Mouse (Mus musculus) frontal cortex, postnatal 14 days (tissue): ENCODE results near the gene A630095N17Rik.
A peak's percentile ranks its signal among the peaks of the same experiment; 100 is the strongest.

ENCODE experiments used
- DNase-seq, 2 experiments: peaks; one replicate each; pipeline ENCODE4 v3.0.0; 2022; ENCODE audit warnings: low spot score in 2 of 2

A630095N17Rik gene

DNA sequence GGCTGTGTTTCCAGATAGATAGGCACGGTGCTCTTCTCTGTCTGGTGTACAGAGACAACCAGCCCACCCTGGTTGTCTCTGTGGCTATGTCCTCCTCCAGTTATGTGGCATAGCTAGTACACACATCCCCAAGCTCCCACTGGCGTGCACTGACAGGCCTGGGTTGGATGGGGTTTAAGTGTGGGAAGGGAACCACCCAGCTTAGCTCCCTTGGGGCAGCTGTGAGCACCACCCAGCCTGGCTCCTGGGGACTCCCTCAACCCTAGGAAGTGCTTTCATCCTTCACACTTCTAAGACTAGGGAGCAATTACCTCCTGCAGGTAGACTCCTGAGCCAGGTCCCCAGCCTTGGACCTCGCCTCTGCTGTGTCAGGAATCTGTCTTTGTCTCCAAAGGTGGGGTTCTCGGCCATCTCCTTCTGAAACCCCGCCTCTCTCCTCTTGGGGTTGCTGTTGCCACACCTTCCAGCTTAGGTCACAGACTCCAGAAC, at the start of gene A630095N17Rik:
Gene A630095N17Rik, minus strand, starts transcription at position 439 of the 489 bp plus-strand sequence.
- DNase-seq: no peak

DNA sequence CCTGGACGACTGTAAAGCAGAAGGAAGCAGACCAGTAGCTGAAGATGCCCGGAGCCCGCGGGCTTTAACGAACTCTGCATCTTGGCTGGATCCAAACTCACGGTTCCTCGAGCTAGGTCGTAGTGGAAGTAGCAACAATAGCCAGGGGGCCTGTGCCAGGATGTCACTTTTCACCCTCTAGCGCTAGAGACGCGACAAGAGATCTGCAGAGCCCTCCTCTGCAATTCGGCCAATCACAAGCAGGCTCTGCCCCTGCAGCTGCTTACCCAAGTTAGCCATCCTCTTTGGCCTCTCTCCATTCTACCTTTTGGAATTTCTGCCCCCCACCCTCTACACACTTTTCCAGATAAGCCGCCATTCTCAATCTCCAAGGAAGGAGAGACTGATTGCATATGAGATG, 46.3 kb upstream of the A630095N17Rik start, which contains the start of gene Resp18:
Gene Resp18, minus strand, starts transcription at position 188 of the 400 bp plus-strand sequence.
- no peak for DNase-seq

DNA sequence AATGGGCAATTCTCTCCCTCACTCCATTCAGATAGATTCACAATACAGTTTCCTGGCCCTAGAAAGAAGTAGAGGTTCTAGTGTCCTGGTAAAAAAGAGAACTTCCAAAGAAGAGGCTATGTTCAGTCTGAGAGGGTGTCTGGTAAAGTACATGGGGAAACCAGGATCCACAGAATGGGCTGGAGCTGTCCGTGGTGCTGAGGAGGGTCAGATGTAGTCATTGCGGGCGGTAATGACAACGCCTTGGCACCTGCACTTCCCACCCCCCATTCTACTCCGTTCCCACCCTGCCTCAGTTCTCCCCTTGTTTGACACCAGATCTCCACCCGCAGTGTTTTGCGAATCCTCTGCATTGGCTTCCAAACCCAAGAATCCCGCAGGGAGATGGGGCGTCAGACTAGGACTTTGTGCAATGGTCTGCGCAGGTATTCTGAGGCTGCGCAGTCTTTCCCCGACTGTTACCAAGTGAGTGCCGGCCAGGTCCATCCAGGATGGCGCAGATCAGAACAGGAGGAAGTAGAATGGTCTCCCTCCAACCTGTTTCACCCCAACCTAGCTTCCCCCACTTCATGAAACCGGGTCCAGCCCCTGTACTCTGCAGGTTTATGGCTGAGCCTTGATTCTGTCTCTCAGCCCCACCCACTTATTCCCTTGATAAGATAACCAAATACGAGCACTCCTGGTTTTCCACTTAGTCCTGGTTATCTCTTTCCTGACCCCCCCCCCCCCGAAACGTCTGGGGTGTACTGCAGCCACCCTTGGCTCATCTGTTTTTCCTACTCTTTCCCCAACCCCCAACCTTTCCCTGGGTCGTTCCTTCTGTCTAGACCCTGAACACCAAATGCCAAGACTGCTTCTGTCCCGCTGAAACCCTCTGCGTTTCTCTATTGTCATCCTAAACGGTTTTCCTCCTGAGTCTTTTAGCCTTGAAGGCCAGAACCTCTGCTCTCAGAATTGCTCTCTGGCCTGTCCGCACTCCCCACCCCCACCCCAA, 45.6 kb upstream of the A630095N17Rik start:
- no peak for DNase-seq

DNA sequence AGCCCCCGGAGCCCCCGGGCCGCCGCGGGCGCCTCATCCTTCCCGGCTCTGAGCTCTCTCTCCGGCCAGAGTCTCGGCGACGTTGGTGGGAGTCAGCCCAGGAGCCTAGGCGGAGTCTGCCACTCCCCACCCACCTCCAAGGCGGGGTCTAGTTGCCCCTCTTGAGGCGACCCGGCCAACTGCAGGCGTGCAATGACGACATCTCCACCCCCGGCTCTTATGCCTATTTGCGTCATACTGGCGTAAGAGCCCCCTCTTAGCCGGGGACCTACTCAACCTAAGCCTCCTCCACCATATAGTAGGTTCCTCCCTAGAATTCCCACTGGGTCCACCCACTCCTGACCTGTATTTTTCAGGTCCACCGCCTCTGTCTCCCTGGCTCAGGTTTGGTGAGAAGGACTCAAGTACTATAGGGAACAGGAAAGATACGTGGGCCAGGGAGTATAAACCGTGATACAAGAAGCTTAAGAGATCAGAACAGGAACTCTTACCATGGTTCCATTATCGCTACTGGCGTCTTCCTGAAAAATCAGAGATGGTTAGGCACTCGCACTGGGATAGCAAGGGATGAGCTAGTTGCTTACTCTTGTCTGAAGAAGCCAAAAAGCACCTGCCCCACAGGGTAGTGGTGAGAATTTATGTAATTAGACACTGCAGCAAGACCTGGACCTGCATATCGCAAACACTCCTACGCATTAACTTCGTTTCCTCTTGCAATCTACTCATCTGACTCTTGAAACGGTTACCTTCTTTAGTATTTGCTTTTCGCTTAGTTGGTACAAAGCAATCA, 32.4 kb upstream of the A630095N17Rik start, which contains the start of gene Ptprn:
Gene Ptprn, minus strand, starts transcription at position 412 of the 790 bp plus-strand sequence.
- DNase-seq: peak in 1 of 2 experiments; percentile 68

DNA sequence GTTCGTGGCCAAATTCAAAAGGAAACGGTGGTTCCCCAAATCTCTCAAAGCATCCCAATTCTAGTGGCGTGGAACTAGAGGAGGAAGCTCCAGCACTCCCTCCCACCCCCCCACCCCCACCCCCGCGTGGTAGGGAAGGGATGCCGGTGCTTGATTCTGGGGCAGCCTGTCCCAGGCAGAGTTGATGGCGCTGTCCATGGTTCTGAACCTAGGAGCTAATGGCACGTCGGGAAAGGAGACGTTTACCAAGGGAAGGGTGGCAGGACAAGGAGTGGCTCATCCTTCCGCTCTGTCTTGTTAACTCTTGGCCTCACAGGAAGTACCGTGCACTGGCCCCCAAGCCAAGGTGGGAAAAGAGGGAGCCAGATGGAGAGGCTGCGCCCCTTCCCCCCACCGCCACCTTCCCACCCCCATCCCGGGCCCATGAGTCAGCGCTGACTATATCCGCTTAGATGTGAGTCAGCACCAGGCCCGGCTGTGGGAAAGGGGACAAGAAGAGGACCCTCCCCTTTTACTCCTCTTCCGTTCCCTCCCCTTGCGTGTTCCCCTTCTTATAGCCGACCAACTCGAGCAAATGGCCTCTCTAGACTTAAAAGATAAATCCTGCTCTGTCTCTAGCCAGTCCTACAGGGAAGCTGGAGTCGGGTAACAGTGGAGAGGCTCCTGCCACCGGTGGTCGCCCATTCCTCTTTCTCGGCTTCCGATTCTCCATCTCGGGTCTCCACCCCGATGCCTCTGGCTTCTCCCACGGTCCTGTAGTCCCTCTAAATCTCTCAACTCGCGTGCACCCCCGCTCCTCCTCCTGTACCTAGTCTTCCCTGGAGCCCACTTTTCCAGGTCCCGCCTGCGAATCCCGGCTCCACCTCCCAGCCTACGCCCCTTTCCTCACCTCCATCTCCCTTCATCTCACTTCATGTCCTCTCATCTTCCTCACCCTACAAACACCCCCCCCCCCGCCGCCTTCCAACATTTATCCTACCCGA, 31.4 kb upstream of the A630095N17Rik start:
- no peak for DNase-seq

DNA sequence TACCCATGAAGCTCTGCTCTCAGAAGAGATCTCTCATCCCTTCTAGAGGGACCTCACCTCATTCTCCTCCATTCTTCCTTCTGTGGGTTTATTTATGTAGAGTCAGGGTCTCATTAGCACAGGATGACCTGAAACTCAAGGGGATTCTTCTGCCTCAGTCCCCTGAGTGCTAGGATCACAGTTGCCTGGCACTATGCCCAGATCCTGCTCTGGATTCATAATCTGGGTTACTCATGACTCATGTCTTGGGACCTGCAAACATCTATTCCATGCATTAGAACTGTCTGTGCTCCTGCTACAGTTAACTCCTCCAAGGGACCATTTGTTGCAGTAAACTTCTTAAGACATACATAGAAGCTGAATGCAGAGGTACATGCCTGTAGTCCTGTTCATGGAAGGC, 29.4 kb upstream of the A630095N17Rik start:
- no peak for DNase-seq

DNA sequence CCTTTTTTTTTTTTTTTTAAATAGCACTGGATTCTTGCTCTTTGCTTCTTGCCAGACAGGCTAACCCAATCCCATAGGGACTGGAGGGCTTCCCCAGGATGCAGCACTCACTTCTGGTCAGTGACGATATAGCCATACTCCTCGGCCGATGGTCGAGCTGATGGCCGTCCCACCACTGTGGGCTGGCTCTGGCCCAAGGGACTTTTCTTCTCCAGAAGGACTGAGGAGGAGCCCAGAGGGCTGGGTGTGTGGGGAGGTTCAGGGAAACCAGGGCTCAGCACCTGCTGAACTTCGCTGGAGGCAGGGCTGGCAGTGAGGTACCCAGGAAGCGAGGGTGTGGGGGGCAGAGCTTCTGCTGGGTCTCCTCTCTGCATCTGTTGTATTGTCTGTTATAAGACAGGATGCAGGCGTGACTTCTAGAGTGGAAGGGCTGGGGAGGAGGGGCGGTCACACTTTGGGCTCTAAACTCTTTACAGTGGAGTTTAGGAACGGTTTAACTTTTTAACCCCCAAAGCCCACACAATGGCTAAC, 23.7 kb upstream of the A630095N17Rik start:
- no peak for DNase-seq

DNA sequence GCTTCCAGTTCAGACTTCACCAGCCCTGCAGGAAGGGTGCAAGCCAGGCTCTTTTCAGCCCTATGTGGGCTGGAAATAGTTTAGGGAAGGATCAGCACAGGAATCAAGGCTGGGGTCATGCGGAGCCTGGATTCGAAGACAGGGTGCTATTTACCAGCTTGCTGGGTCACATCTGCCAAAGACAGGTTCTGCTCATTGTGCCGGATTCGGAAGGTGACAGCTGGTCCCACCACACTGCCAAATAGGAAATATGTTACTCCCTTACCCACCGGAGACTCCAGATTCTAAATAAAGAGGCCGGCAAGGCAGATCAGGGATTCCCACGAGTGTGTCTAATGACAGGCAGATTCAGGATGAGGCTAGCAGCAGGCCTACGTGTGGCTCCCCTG, 22.7 kb upstream of the A630095N17Rik start:
- no peak for DNase-seq

DNA sequence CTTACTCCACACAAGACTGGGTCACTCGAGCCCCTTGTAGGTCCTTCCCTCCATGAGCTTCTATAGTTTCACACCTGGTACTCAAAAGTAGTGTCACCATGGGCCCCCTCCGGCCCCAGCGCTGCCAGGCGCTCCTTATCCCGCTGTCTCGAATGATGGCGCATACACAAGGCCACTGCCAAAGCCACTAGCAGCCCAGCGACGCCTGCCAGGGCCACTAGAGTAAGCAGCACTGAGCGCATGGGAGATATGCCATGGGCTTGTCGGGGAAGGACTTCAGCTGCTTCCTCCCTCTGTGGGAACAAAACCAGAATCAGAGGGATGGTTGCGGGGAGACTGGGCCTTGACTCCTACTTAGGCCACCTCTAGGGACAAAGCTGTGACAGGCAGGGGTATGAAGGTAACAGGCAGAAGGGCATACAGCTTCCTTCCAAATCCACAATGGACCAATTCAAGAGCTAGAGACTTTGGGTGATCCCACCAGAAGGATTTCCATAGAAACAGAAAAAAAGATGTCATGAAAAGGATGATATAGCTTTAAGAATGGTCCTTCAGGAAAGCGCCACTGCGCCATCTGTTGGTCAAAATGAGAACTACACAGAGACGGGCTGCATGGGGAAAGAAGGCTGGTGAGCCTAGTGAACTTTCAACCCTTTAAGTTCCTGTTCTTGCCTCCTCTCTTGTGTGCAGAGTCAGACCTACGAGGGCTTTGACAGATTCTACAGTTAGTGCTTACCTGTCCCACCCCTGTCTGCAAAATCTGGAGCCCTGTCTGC, 22.1 kb upstream of the A630095N17Rik start:
- peak in 1 of 2 experiments; percentile 85 for DNase-seq

DNA sequence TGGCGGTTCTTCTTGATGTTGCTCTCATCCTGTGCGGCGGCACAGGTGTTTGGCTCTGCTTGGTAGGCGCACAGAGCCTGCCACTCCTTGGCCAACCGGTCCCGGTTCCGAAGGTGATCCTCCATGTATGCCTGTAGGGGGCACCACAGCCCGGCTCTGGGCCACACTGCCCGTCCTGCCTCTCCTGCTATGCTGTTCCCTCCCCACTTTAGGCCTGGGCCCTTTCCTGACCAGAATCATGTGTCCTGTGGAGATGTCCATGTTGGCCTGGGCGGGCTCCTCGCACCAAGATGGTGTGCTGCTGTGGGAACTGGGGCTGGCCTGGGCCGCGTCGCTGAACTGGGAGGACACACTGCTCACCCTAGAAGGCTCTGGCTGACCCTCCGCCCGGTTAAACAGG, 21.1 kb upstream of the A630095N17Rik start:
- DNase-seq: no peak

DNA sequence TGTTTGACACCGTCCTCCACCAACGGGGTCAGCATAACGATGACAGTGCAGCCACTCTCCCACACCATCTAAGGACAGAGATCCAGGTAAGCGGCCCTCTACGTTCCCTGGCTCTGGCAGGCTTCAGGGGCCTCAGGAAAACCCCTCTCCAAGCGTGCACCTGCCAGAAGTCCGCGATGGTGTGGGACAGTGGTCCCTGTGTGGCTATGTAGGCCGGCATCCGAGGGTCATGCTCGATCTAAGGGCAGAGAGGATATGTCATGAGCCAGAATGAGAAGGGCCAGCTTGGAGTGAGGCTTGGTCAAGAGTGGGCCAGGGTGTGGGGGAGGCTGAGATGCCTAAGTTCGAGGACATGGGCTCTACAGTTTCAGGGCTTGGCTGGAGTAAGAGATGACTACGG, 20.4 kb upstream of the A630095N17Rik start:
- no peak for DNase-seq

DNA sequence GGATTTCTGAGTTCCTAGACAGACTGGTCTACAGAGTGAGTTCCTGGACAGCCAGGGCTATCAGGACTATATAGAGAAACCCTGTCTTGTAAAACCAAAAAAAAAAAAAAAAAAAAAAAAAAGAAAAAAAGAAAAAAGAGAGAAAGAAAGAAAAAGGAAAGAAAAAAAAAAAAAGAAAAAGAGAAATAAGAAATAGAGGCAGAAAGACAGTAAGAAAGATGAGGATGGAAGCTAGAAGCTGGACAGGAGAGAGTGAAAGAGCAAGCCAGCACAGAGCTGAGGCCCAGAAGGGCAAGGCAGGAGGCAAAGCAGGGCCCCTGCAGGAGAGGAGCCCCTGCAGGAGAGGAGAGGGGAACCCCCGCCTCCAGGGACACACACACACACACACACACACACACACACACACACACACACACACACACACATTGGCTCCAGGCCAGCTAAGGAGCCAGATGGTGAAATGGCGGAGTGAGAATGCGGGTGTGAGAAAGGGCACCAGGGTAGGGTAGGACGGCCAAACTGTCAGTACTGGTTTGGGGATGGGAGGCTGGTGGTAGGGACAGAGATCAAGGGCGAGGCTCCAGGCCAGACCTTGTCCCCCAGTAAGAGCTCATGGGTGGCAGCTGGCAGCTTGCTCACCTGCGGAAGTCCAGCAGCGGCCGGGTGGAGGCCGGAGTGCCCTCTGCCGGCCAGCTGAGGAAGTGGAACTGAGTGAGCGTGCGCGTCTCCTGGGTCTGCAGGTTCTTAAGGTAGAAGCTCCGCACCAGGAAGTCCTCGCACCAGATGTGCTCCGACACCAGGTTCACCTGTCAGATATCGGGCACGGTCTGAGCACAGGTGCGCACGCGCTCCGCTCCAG, 19.4 kb upstream of the A630095N17Rik start:
- DNase-seq: no peak

DNA sequence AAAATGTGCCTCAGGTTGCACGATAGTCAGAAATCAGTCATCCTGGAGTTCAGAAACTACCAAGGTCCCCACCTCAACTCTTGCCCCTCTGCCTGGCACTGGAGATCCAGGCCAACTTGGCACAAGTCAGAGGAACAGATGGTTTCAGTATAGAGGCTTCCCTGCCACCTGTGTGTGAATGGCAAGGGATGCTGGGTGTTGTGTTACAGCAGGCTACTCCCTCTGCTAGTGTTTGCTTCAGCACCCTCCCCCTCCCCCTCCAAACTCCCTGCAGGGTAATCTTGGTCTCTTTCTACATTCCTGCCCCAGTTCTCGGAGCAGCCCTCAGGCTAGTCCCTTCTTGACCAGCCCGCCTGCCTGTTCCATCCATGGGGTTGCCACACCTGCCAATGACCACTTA, 18.6 kb upstream of the A630095N17Rik start:
- DNase-seq: no peak

DNA sequence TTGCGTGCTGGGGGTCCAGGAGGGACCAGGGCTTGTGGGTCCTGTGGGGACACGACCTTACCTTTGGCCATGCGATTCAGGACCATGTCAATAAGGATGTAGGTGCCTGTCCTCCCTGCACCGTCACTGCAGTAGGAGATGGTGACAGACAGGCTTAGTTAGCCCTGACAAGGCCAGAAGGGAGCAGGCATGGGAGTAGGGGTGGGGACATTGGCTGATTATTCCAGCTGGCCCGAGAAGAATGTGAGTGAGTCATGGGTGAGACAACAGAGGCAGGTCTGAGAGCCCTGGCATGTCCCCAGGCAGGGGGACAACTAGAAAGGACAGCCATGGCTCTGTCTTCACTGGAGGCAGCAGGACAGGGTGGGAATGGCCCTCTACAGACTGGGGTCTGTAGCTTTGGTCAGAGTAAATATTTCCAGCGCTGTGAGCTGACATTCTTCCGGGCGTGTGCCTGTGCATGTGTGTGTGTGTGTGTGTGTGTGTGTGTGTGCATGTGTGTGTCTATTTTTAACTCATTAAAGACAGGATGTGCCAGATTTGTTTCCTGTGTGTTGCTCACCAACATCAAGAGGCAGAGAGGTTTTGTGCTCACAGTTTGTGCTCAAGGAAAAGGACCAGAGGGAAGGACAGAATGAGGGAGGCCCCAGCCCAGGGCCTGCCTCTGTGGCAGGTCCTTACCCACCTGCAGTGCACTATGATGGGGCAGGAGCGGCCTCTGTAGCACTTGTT, 16.3 kb upstream of the A630095N17Rik start:
- DNase-seq: no peak

DNA sequence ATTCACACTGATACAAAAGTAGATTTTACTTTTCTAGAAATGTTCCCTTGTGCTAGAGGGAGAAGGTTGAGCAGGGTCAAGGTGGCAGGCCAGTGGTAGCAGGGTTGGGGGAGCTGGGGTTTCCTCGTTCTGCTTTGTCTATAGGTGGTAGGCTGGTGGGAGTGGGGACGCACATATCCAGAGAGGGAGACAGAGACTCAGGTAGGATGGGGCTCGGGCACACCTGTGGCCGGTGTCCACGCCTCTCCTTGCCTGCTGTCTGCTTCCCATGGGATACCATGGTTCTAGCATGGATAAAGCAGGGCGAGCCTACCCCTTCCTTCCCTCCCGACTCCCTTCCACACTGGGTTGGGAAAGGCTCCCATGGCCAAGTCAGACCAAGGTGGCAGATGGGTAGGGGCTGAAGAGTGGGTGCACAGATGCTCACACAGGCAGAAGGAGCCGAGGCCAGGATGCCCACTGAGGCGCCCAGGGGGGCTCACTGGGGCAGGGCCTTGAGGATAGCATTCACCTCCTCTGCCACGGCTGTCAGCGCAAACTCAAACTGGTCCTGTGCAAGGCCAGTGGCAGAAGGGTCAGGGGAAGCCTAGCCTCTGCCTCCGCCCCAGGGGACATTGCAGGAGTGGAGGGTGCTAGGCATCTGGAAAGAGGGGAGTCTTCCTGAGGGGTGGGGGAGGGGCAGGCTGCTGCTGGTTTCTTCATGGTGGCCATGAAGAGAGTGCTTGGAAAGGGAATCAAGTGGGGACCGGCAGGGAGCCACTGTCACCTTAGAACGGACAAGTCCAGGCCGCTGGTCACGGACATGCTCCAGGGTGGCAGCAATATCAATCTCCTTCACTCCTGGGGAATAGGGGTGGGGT, 15.4 kb upstream of the A630095N17Rik start:
- DNase-seq: no peak

DNA sequence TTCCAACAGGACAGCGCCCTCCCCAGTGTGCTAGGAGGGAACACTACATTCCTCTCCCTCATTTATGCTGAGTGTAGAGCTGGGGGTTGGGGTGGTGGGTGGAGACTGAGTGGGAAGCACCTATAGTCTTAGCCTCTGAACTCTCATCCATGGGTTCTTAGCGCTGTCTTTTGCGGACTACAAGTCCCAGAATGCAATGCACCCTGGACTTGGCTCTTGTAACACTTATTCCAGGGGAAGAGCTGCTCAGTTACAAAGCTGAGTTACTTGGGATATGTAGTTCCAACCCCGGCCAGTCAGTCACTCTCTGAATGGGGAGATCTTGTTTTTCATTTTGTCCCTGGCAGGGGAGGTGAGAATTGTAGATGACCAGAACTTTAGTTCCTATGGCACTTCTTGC, 12.9 kb upstream of the A630095N17Rik start:
- no peak for DNase-seq

DNA sequence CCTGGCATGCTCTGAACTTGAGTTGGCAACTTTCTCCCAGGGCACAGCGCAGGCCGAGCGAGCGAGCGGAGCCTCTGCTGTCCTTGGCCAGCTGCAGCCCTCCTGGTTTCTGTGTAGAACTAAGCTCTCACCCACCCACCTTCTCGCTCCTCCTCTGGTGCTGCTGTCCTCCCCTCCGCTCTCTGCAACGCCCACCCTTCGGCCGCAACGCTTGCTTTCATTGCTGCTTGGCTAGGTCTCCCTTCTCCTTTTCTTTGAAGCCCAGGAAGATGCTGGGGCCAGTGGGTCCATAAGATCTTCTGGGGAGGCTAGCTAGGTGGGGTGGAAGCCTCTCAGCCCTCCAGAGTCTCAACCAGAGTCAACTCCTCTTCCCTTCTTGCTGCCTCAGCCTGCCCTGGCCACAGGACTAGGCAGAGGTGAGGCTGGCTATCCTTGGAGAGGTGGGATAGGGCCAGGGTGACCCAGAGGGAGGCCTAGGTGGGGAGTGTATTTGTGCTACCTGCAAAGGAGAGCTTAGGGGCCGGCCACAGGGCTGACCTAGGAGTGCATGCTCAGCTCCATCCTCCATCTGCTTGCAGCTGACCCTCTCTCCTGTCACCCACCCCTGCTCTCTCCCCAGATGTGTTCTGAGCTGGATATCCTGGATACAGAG, 12.4 kb upstream of the A630095N17Rik start:
- no peak for DNase-seq
